Mouse (Mus musculus) myocyte (in vitro differentiated cells): ENCODE measurements at regions not wholly inside any gene's neighbourhood (a gene's known extent, or its start where the extent isn't known, plus 50 kb on each side); places are given as distances from the start of the nearest gene placed in this dataset.

Experiments
- H3K27me3 ChIP-seq: one replicate; pipeline ENCODE4 v1.6.1; 2011; ENCODE audit not compliant: control insufficient read depth, insufficient read depth, insufficient read length
- H3K36me3 ChIP-seq: one replicate; pipeline ENCODE4 v1.6.1; 2011; ENCODE audit not compliant: control insufficient read depth, insufficient read depth
- H3K4me2 ChIP-seq: one replicate; pipeline ENCODE4 v1.6.1; 2011; ENCODE audit warnings: low read depth, control low read depth
- H3K4me3 ChIP-seq: one replicate; pipeline ENCODE4 v1.5.1; 2011; ENCODE audit warnings: mild to moderate bottlenecking, control low read depth, moderate library complexity
- H3K79me2 ChIP-seq: one replicate; pipeline ENCODE4 v1.6.1; 2011; ENCODE audit not compliant: control insufficient read depth, insufficient read depth
- H3ac ChIP-seq: one replicate; pipeline ENCODE4 v1.6.1; 2011; ENCODE audit not compliant: control insufficient read depth, insufficient read length
- CEBPB ChIP-seq: IDR thresholded peaks from 2 replicates; pipeline ENCODE4 v1.6.1; 2011; ENCODE audit warnings: mild to moderate bottlenecking, moderate library complexity; ENCODE audit not compliant: poor library complexity, insufficient read depth, severe bottlenecking
- E2F4 ChIP-seq: IDR thresholded peaks from one replicate; pipeline ENCODE4 v1.6.1; 2011; ENCODE audit warnings: mild to moderate bottlenecking, control low read depth, moderate library complexity; ENCODE audit not compliant: insufficient read depth
- MAX ChIP-seq: IDR thresholded peaks from one replicate; pipeline ENCODE4 v1.6.1; 2011; ENCODE audit warnings: low read depth, mild to moderate bottlenecking, control low read depth
- MYOD1 ChIP-seq, 3 experiments: IDR thresholded peaks; one replicate each; pipeline ENCODE4 v1.6.1; 2011; ENCODE audit warnings: control low read depth in 2 of 3, low read depth in 2 of 3, mild to moderate bottlenecking in 2 of 3, moderate library complexity in 1 of 3; ENCODE audit not compliant: insufficient read length in 2 of 3, control insufficient read depth in 1 of 3
- MYOG ChIP-seq, 3 experiments: IDR thresholded peaks; one replicate each; pipeline ENCODE4 v1.6.1; 2011; ENCODE audit warnings: control low read depth in 2 of 3, low read depth in 2 of 3, mild to moderate bottlenecking in 2 of 3; ENCODE audit not compliant: insufficient read length in 2 of 3, control insufficient read depth in 1 of 3, insufficient read depth in 1 of 3
- POLR2A ChIP-seq: IDR thresholded peaks from one replicate; pipeline ENCODE4 v1.6.1; 2011; ENCODE audit warnings: low read depth, mild to moderate bottlenecking, control low read depth, moderate library complexity; ENCODE audit not compliant: insufficient read length
- POLR2AphosphoS2 ChIP-seq: IDR thresholded peaks from one replicate; pipeline ENCODE4 v1.6.1; 2011; ENCODE audit warnings: low read depth, control low read depth; ENCODE audit not compliant: insufficient read length
- REST ChIP-seq: IDR thresholded peaks from one replicate; pipeline ENCODE4 v1.6.1; 2011; ENCODE audit warnings: mild to moderate bottlenecking, control low read depth, moderate library complexity; ENCODE audit not compliant: insufficient read depth, insufficient read length
- SRF ChIP-seq: IDR thresholded peaks from one replicate; pipeline ENCODE4 v1.6.1; 2011; ENCODE audit warnings: low read depth; ENCODE audit not compliant: control insufficient read depth, insufficient read length
- TCF12 ChIP-seq: IDR thresholded peaks from one replicate; pipeline ENCODE4 v1.6.1; 2011; ENCODE audit warnings: mild to moderate bottlenecking, control low read depth; ENCODE audit not compliant: poor library complexity, insufficient read depth, severe bottlenecking
- TCF3 ChIP-seq: IDR thresholded peaks from one replicate; pipeline ENCODE4 v1.6.1; 2011; ENCODE audit warnings: low read depth, control low read depth; ENCODE audit not compliant: insufficient read length
- USF1 ChIP-seq: IDR thresholded peaks from one replicate; pipeline ENCODE4 v1.6.1; 2011; ENCODE audit warnings: low read depth, mild to moderate bottlenecking, control low read depth, moderate library complexity

DNA sequence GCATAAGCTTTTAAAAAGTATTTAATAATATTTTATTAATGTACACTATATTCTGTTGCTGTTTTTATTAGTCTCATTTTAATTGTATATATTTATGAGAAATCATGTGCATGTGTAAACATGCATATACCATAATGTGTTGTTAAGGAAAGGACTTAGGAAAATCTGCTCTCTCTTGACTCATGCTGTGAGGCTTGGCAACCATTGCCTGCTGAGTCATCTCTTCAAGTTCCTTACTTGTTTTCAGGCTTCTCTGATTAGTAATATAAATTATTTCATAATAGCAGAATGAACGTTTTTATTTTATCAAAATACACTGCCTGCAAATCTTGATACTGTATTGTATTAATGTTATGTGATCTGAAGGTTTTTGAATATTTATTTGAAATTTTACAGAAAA, 388.9 kb upstream of the Slitrk5 start:
- no peaks in the 10 kb centered on the region for H3K27me3 ChIP-seq
- TF ChIP-seq E2F4 = no peak
- no peak for TF ChIP-seq MAX
- no peak for TF ChIP-seq SRF
- TF ChIP-seq POLR2AphosphoS2 = no peak
- TF ChIP-seq POLR2A = no peak
- TF ChIP-seq TCF3 = no peak
- TF ChIP-seq USF1 = no peak
- TF ChIP-seq MYOG (IDR thresholded peaks at IDR 0.05; ENCODE audit: control insufficient read depth in 1 of 3, insufficient read depth in 1 of 3, insufficient read length in 2 of 3, low read depth in 2 of 3) = no peak
- no peak for TF ChIP-seq REST
- no peak for TF ChIP-seq CEBPB
- TF ChIP-seq MYOD1 (IDR thresholded peaks at IDR 0.05; ENCODE audit: control insufficient read depth in 1 of 3, insufficient read length in 2 of 3, low read depth in 2 of 3) = no peak
- no peaks in the 10 kb centered on the region for H3K79me2 ChIP-seq
- no peak overlapping the region for H3K4me2 ChIP-seq
- no peak overlapping the region for H3K4me3 ChIP-seq
- H3K36me3 ChIP-seq = no peaks in the 10 kb centered on the region
- H3ac ChIP-seq = no peak overlapping the region

DNA sequence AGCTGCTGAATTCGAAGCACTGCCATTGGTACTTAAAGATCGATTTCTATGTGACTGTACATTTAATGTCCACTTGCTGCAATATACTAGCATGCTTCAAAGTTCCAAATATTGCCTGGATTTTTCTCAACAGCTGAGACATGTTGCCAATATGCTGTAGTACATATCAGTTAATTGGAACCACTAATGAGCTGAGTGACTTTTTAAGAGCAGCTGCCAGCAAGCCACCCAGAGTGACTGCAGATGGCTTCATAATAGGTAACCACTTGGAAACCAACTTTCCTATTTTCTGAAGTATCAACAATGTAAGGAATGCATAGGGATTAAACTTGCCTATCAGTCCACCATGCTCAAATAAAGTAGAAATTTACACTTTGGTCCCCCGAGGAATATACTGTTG, 379.4 kb upstream of the Slitrk5 start:
- H3K4me2 ChIP-seq = no peak overlapping the region
- H3K79me2 ChIP-seq = no peaks in the 10 kb centered on the region
- TF ChIP-seq MYOG (IDR thresholded peaks at IDR 0.05; ENCODE audit: control insufficient read depth in 1 of 3, insufficient read depth in 1 of 3, insufficient read length in 2 of 3, low read depth in 2 of 3) (no peak), MAX (no peak), POLR2A (no peak), MYOD1 (IDR thresholded peaks at IDR 0.05; ENCODE audit: control insufficient read depth in 1 of 3, insufficient read length in 2 of 3, low read depth in 2 of 3) (no peak), CEBPB (no peak)
- H3ac ChIP-seq = no peak overlapping the region
- H3K36me3 ChIP-seq = no peaks in the 10 kb centered on the region
- no peak overlapping the region for H3K4me3 ChIP-seq
- no peaks in the 10 kb centered on the region for H3K27me3 ChIP-seq

DNA sequence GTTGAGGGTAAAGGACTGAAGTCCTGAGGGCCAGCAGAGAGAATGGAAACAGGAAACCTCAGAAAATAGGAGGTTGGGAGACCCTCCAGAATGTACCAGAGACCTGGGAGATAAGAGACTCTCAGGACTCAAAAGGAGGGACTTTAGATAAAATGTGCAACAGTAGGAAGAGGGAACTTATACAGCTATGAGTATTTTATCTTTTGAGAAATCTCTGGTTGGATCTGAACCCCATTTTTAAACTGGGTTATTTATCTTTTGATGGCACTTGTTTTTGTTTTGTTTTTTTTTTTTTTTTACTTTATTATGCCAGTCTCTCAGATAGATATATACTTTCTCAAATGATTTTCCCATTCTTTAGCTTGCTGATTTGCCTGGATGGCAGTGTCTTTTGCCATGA, 377.1 kb upstream of the Slitrk5 start:
- TF ChIP-seq E2F4 (no peak), SRF (no peak), MAX (no peak), TCF3 (no peak), MYOD1 (IDR thresholded peaks at IDR 0.05; ENCODE audit: control insufficient read depth in 1 of 3, insufficient read length in 2 of 3, low read depth in 2 of 3) (no peak), TCF12 (no peak), REST (no peak), POLR2AphosphoS2 (no peak), MYOG (IDR thresholded peaks at IDR 0.05; ENCODE audit: control insufficient read depth in 1 of 3, insufficient read depth in 1 of 3, insufficient read length in 2 of 3, low read depth in 2 of 3) (no peak), POLR2A (no peak), CEBPB (no peak), USF1 (no peak)
- H3K4me3 ChIP-seq = no peak overlapping the region
- no peaks in the 10 kb centered on the region for H3K79me2 ChIP-seq
- no peaks in the 10 kb centered on the region for H3K36me3 ChIP-seq
- no peaks in the 10 kb centered on the region for H3K27me3 ChIP-seq
- H3K4me2 ChIP-seq = no peak overlapping the region
- no peak overlapping the region for H3ac ChIP-seq

DNA sequence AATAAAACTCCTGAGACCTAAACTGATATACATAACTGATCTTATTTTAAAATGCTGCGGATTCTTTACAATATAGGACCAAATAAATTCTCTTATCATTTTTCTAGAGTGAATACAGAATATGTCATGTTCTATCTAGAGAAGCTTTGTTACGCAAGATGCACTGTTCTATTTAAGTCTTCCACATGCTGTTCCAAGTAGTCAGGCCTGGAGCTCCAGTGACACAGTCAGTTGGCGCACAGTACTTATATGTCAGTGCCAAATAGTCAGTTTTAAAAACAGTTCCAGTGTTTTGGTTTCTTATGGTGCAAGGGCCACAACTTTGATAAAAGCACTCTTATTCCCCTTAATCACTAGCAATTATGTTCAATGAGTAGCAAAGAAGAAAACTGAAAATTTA, 344.3 kb upstream of the Slitrk5 start:
- Histone ChIP-seq H3K27me3 (no peaks in the 10 kb centered on the region), H3K4me2 (no peak overlapping the region), H3K4me3 (no peak overlapping the region), H3K79me2 (no peaks in the 10 kb centered on the region), H3ac (no peak overlapping the region), H3K36me3 (no peaks in the 10 kb centered on the region)
- TF ChIP-seq REST = no peak

DNA sequence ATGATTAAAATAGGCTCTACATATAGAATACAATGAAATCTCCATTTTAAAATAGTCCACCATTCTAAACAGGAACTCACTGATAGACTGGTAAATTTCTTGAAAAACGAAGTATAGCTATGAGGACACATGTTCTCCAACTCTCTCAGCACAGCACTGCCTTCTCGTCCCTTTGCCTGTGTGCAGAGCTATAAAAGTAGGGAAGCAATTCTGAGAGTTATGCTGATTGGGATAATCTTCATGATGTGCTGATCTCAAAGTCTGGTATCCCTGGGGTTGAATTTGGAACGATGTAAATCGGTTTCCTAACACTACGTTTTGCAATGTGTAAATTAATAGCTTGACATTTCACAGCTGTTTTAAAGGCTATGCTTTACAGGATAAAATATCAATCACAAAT, 321.4 kb upstream of the Slitrk5 start:
- TF ChIP-seq MAX (no peak), POLR2AphosphoS2 (no peak), MYOG (IDR thresholded peaks at IDR 0.05; ENCODE audit: control insufficient read depth in 1 of 3, insufficient read depth in 1 of 3, insufficient read length in 2 of 3, low read depth in 2 of 3) (no peak), POLR2A (no peak), MYOD1 (IDR thresholded peaks at IDR 0.05; ENCODE audit: control insufficient read depth in 1 of 3, insufficient read length in 2 of 3, low read depth in 2 of 3) (no peak), REST (no peak), TCF12 (no peak), TCF3 (no peak), CEBPB (no peak), E2F4 (no peak), SRF (no peak), USF1 (no peak)
- Histone ChIP-seq H3K4me3 (no peak overlapping the region), H3ac (no peak overlapping the region), H3K79me2 (no peaks in the 10 kb centered on the region), H3K27me3 (no peaks in the 10 kb centered on the region), H3K4me2 (no peak overlapping the region), H3K36me3 (no peaks in the 10 kb centered on the region)
